Mouse (Mus musculus) MEL (cell line): ENCODE data around the gene Tsc22d2. TPM values are rescaled to one million over a fixed set of nuclear protein-coding genes. Genes with fewer than 3 reads are reported as not detected.
A peak's percentile ranks its signal among the peaks of the same experiment; 100 is the strongest.

Source experiments
- DNase-seq: peaks from one replicate; pipeline ENCODE4 v3.0.0; 2011; ENCODE audit warnings: low read depth, low spot score
- H3K27ac ChIP-seq: 2 replicates; pipeline ENCODE4 v1.5.1; 2012; ENCODE audit warnings: low read depth, mild to moderate bottlenecking, control low read depth, low read length, moderate library complexity; ENCODE audit not compliant: control insufficient read depth
- H3K27me3 ChIP-seq, 2 experiments: fragments of 150-350 bp in 1 of 2; sonication (generic) in 1 of 2; 2 replicates each; pipeline ENCODE4 v1.6.1; 2012; ENCODE audit warnings: low read length in 2 of 2, mild to moderate bottlenecking in 2 of 2, improper control_type of control experiment in 1 of 2, moderate library complexity in 1 of 2; ENCODE audit not compliant: insufficient read depth in 2 of 2, control insufficient read depth in 1 of 2
- H3K36me3 ChIP-seq, 2 experiments: 2 replicates each; pipeline ENCODE4 v1.6.1; 2012 to 2014; ENCODE audit warnings: low read length in 2 of 2, improper control_type of control experiment in 1 of 2, inconsistent platforms in 1 of 2, mild to moderate bottlenecking in 1 of 2; ENCODE audit not compliant: insufficient read depth in 2 of 2, control insufficient read depth in 1 of 2
- H3K4me1 ChIP-seq, 2 experiments: fragments of 150-350 bp in 1 of 2; sonication (generic) in 1 of 2; 2 replicates each; pipeline ENCODE4 v1.6.1; 2012; ENCODE audit warnings: low read length in 2 of 2, improper control_type of control experiment in 1 of 2, mild to moderate bottlenecking in 1 of 2; ENCODE audit not compliant: insufficient read depth in 2 of 2, control insufficient read depth in 1 of 2
- H3K4me3 ChIP-seq, 2 experiments: fragments of 150-350 bp in 1 of 2; sonication (generic) in 1 of 2; 2 replicates each; pipeline ENCODE4 v1.5.1; 2012; ENCODE audit warnings: low read depth in 2 of 2, low read length in 2 of 2, mild to moderate bottlenecking in 2 of 2, moderate library complexity in 2 of 2, control low read depth in 1 of 2, improper control_type of control experiment in 1 of 2; ENCODE audit not compliant: control insufficient read depth in 1 of 2, insufficient read depth in 1 of 2
- H3K79me2 ChIP-seq: 2 replicates; pipeline ENCODE4 v1.6.1; 2012; ENCODE audit warnings: mild to moderate bottlenecking, low read length, moderate library complexity; ENCODE audit not compliant: control insufficient read depth, poor library complexity, insufficient read depth
- H3K9ac ChIP-seq: 2 replicates; pipeline ENCODE4 v1.6.1; 2012; ENCODE audit warnings: low read depth, mild to moderate bottlenecking, control low read depth, low read length, moderate library complexity; ENCODE audit not compliant: control insufficient read depth, poor library complexity, severe bottlenecking
- H3K9me3 ChIP-seq: fragments of 150-350 bp; sonication (generic); replicated peaks from 2 replicates; pipeline ENCODE4 v1.6.1; 2012; ENCODE audit warnings: mild to moderate bottlenecking, low read length, improper control_type of control experiment, moderate library complexity; ENCODE audit not compliant: insufficient read depth
- CHD1 ChIP-seq: IDR thresholded peaks from 2 replicates; pipeline ENCODE4 v1.6.1; 2012; ENCODE audit warnings: low read depth, mild to moderate bottlenecking, inconsistent platforms, low read length, improper control_type of control experiment
- CTCF ChIP-seq, 3 experiments: IDR thresholded peaks in 2 of 3; conservative IDR thresholded peaks in 1 of 3; 2 replicates each; pipeline ENCODE4 v1.5.1; 2011 to 2012; ENCODE audit warnings: low read length in 3 of 3, low read depth in 2 of 3, mild to moderate bottlenecking in 2 of 3, improper control_type of control experiment in 1 of 3, inconsistent platforms in 1 of 3, mixed read lengths in 1 of 3, moderate library complexity in 1 of 3; ENCODE audit not compliant: control insufficient read depth in 1 of 3, insufficient read depth in 1 of 3, poor library complexity in 1 of 3, severe bottlenecking in 1 of 3
- E2F4 ChIP-seq: IDR thresholded peaks from 2 replicates; pipeline ENCODE4 v1.6.1; 2011; ENCODE audit warnings: low read depth, low read length, improper control_type of control experiment, borderline replicate concordance
- ELF1 ChIP-seq: IDR thresholded peaks from 2 replicates; pipeline ENCODE4 v1.6.1; 2014; ENCODE audit warnings: low read depth, mild to moderate bottlenecking, inconsistent platforms, low read length, improper control_type of control experiment, moderate library complexity
- EP300 ChIP-seq, 2 experiments: IDR thresholded peaks; 2 replicates each; pipeline ENCODE4 v1.6.1; 2011; ENCODE audit warnings: improper control_type of control experiment in 2 of 2, low read length in 2 of 2, low read depth in 1 of 2, mild to moderate bottlenecking in 1 of 2
- GABPA ChIP-seq: IDR thresholded peaks from 2 replicates; pipeline ENCODE4 v1.6.1; 2012; ENCODE audit warnings: low read depth, mild to moderate bottlenecking, inconsistent platforms, low read length, improper control_type of control experiment, moderate library complexity
- HCFC1 ChIP-seq: IDR thresholded peaks from 2 replicates; pipeline ENCODE4 v1.6.1; 2012; ENCODE audit warnings: low read depth, mild to moderate bottlenecking, inconsistent platforms, low read length, improper control_type of control experiment, moderate library complexity
- JUND ChIP-seq: IDR thresholded peaks from 2 replicates; pipeline ENCODE4 v1.6.1; 2011; ENCODE audit warnings: low read depth, mild to moderate bottlenecking, improper control_type of control experiment, low read length
- KAT2A ChIP-seq: conservative IDR thresholded peaks from 2 replicates; pipeline ENCODE4 v1.6.1; 2012; ENCODE audit warnings: low read depth, low read length, improper control_type of control experiment, inconsistent platforms
- MAX ChIP-seq: IDR thresholded peaks from 2 replicates; pipeline ENCODE4 v1.6.1; 2011; ENCODE audit warnings: low read length, improper control_type of control experiment
- MAZ ChIP-seq: IDR thresholded peaks from 2 replicates; pipeline ENCODE4 v1.6.1; 2012; ENCODE audit warnings: low read depth, mild to moderate bottlenecking, inconsistent platforms, low read length, improper control_type of control experiment
- MEF2A ChIP-seq: IDR thresholded peaks from 2 replicates; pipeline ENCODE4 v1.6.1; 2014; ENCODE audit warnings: low read depth, mild to moderate bottlenecking, inconsistent platforms, low read length, improper control_type of control experiment; ENCODE audit not compliant: poor library complexity, insufficient replicate concordance, severe bottlenecking; ENCODE audit errors: extremely low read depth
- MXI1 ChIP-seq: IDR thresholded peaks from 2 replicates; pipeline ENCODE4 v1.6.1; 2011; ENCODE audit warnings: mild to moderate bottlenecking, low read depth, low read length, improper control_type of control experiment
- MYB ChIP-seq: IDR thresholded peaks from 2 replicates; pipeline ENCODE4 v1.6.1; 2011; ENCODE audit warnings: mild to moderate bottlenecking, low read depth, low read length, improper control_type of control experiment
- MYC ChIP-seq: IDR thresholded peaks from 2 replicates; pipeline ENCODE4 v1.6.1; 2011; ENCODE audit warnings: low read depth, mild to moderate bottlenecking, low read length, improper control_type of control experiment, moderate library complexity
- POLR2A ChIP-seq, 2 experiments: IDR thresholded peaks; 2 replicates each; pipeline ENCODE4 v1.6.1; 2011 to 2012; ENCODE audit warnings: low read length in 2 of 2, mild to moderate bottlenecking in 2 of 2, control low read depth in 1 of 2, improper control_type of control experiment in 1 of 2, low read depth in 1 of 2, moderate library complexity in 1 of 2; ENCODE audit not compliant: control insufficient read depth in 1 of 2, insufficient read depth in 1 of 2, poor library complexity in 1 of 2
- POLR2AphosphoS2 ChIP-seq: IDR thresholded peaks from 2 replicates; pipeline ENCODE4 v1.6.1; 2011; ENCODE audit warnings: low read length, improper control_type of control experiment
- POLR2AphosphoS5 ChIP-seq: IDR thresholded peaks from 2 replicates; pipeline ENCODE4 v1.6.1; 2012; ENCODE audit warnings: low read depth, borderline replicate concordance, mild to moderate bottlenecking, inconsistent platforms, low read length, moderate library complexity, mixed read lengths
- RAD21 ChIP-seq: IDR thresholded peaks from 2 replicates; pipeline ENCODE4 v1.6.1; 2011; ENCODE audit warnings: mild to moderate bottlenecking, low read depth, low read length, improper control_type of control experiment
- RCOR1 ChIP-seq: IDR thresholded peaks from 2 replicates; pipeline ENCODE4 v1.6.1; 2012; ENCODE audit warnings: low read depth, mild to moderate bottlenecking, inconsistent platforms, low read length, improper control_type of control experiment
- SIN3A ChIP-seq: IDR thresholded peaks from 2 replicates; pipeline ENCODE4 v1.6.1; 2012; ENCODE audit warnings: low read length, improper control_type of control experiment, inconsistent platforms
- TBP ChIP-seq: IDR thresholded peaks from 2 replicates; pipeline ENCODE4 v1.8.0; 2011; ENCODE audit warnings: low read depth, low read length, improper control_type of control experiment
- UBTF ChIP-seq: IDR thresholded peaks from 2 replicates; pipeline ENCODE4 v1.6.1; 2012; ENCODE audit warnings: low read depth, mild to moderate bottlenecking, inconsistent platforms, low read length, improper control_type of control experiment, moderate library complexity, borderline replicate concordance; ENCODE audit not compliant: insufficient read depth
- USF1 ChIP-seq: IDR thresholded peaks from 2 replicates; pipeline ENCODE4 v1.6.1; 2014; ENCODE audit warnings: low read depth, mild to moderate bottlenecking, inconsistent platforms, low read length, improper control_type of control experiment, moderate library complexity
- USF2 ChIP-seq, 2 experiments: IDR thresholded peaks; 2 replicates each; pipeline ENCODE4 v1.6.1; 2011 to 2012; ENCODE audit warnings: improper control_type of control experiment in 2 of 2, low read length in 2 of 2, borderline replicate concordance in 1 of 2, inconsistent platforms in 1 of 2, low read depth in 1 of 2, mild to moderate bottlenecking in 1 of 2; ENCODE audit not compliant: insufficient read depth in 1 of 2
- polyA plus RNA-seq, 2 experiments: library from polyadenylated mRNA; stranded (reverse) in 1 of 2; unstranded in 1 of 2; fragments of >175 nt in 1 of 2; fragments of >200 nt in 1 of 2; gene quantifications; 2 replicates each; pipeline versions ENCODE4 v1.2.1 to v1.2.4; 2012; ENCODE audit warnings: low replicate concordance in 2 of 2, low read depth in 1 of 2; ENCODE audit not compliant: insufficient read length in 2 of 2, insufficient read depth in 1 of 2, missing spikeins in 1 of 2
- total RNA-seq: library from RNA; depleted of rRNA; stranded (reverse); fragments of 300-350 nt; gene quantifications from 2 replicates; pipeline ENCODE4 v1.2.3, GENCODE M21; 2012

The Tsc22d2 gene
- total and polyA plus RNA-seq, 3 experiments, result 10.7 to 13.3 TPM; not detected in 1

- no peaks in the 10 kb centered on the region for H3K27me3 ChIP-seq
- no peak overlapping the region for H3K4me3 ChIP-seq
- DNase-seq, result no peak
- no peaks in the 10 kb centered on the region for H3K9me3 ChIP-seq
- TF ChIP-seq POLR2A (IDR thresholded peaks at IDR 0.05; ENCODE audit: control insufficient read depth in 1 of 2, insufficient read depth in 1 of 2, low read depth in 1 of 2, low read length in 2 of 2, poor library complexity in 1 of 2) (no peak), UBTF (no peak), GABPA (no peak), MEF2A (no peak), TBP (no peak), POLR2AphosphoS2 (no peak), RAD21 (no peak), JUND (no peak), SIN3A (no peak), CTCF (IDR thresholded peaks at IDR 0.05 in 2 of 3, conservative IDR thresholded peaks at IDR 0.05 in 1 of 3; ENCODE audit: control insufficient read depth in 1 of 3, insufficient read depth in 1 of 3, low read depth in 2 of 3, low read length in 3 of 3, poor library complexity in 1 of 3, severe bottlenecking in 1 of 3) (no peak), MYB (no peak), MXI1 (no peak), USF1 (no peak), HCFC1 (no peak), EP300 (IDR thresholded peaks at IDR 0.05; ENCODE audit: low read depth in 1 of 2, low read length in 2 of 2) (no peak), CHD1 (no peak), KAT2A (no peak), POLR2AphosphoS5 (no peak)
- no peak overlapping the region for H3K27ac ChIP-seq
- peaks cover 0 to 20% of the 10 kb centered on the region in 2 experiments; a peak in 2 of 4 replicates for H3K36me3 ChIP-seq
- H3K9ac ChIP-seq, result no peak overlapping the region
- H3K4me1 ChIP-seq, result peaks cover 7 to 9% of the 10 kb centered on the region in 2 experiments
- no peaks in the 10 kb centered on the region for H3K79me2 ChIP-seq
These were observed 90.2 kb downstream of the Tsc22d2 start for GRCm38 (mm10) chr3:58504676-58505075.

- Histone ChIP-seq H3K9me3 (no peaks in the 10 kb centered on the region), H3K79me2 (no peaks in the 10 kb centered on the region), H3K9ac (peak overlapping the region; percentile 42), H3K36me3 (peaks cover 0 to 9% of the 10 kb centered on the region in 2 experiments; a peak in 2 of 4 replicates), H3K4me3 (peak overlapping the region; percentile 46), H3K27ac (no peak overlapping the region), H3K27me3 (no peaks in the 10 kb centered on the region), H3K4me1 (peaks cover 4 to 5% of the 10 kb centered on the region in 2 experiments)
- no peak for TF ChIP-seq MYC
- TF ChIP-seq ELF1, result peak; percentile 44; the same call in 1 of the 2 replicates
- 0 out of 2 replicates have a peak, but pooled peaks have one; percentile 29 for TF ChIP-seq HCFC1
- TF ChIP-seq MEF2A, result no peak
- no peak for TF ChIP-seq POLR2AphosphoS5
- TF ChIP-seq RCOR1, result 0 out of 2 replicates have a peak, but pooled peaks have one; percentile 5
- no peak for TF ChIP-seq MAX
- TF ChIP-seq MAZ, result no peak
- TF ChIP-seq TBP, result 0 out of 2 replicates have a peak, but pooled peaks have one; percentile 42
- no peak for TF ChIP-seq E2F4
- no peak for TF ChIP-seq POLR2A (IDR thresholded peaks at IDR 0.05; ENCODE audit: control insufficient read depth in 1 of 2, insufficient read depth in 1 of 2, low read depth in 1 of 2, low read length in 2 of 2, poor library complexity in 1 of 2)
- TF ChIP-seq USF2 (IDR thresholded peaks at IDR 0.05; ENCODE audit: borderline replicate concordance in 1 of 2, insufficient read depth in 1 of 2, low read depth in 1 of 2, low read length in 2 of 2), result no peak
- TF ChIP-seq POLR2AphosphoS2, result no peak
- peak; percentile 74 for DNase-seq
These were observed 93.7 kb downstream of the Tsc22d2 start for GRCm38 (mm10) chr3:58508020-58508750.
